Mouse (Mus musculus) neural tube, embryonic 13.5 days (tissue): ENCODE data around the gene Fyb2. TPM values are rescaled to one million over a fixed set of nuclear protein-coding genes. Genes with fewer than 3 reads are reported as not detected.

ENCODE experiments used
- ATAC-seq: fragments of 200-750 bp; cut with Nextera tagmentation; 2 replicates; pipeline ENCODE4 v1.8.0; 2017; ENCODE audit warnings: low read depth, mild to moderate bottlenecking, moderate TSS enrichment, moderate library complexity
- H3K27ac ChIP-seq: fragments of 300-500 bp; sonication (generic); replicated peaks from 2 replicates; pipeline ENCODE4 v1.5.1; 2015; ENCODE audit warnings: moderate library complexity, mild to moderate bottlenecking, inconsistent platforms
- H3K27me3 ChIP-seq: fragments of 300-500 bp; sonication (generic); 2 replicates; pipeline ENCODE4 v1.6.1; 2015; ENCODE audit warnings: mild to moderate bottlenecking, inconsistent platforms
- H3K36me3 ChIP-seq: fragments of 300-500 bp; sonication (generic); 2 replicates; pipeline ENCODE4 v1.6.1; 2015; ENCODE audit warnings: mild to moderate bottlenecking, inconsistent platforms
- H3K4me1 ChIP-seq: fragments of 300-500 bp; sonication (generic); replicated peaks from 2 replicates; pipeline ENCODE4 v1.6.1; 2015; ENCODE audit warnings: inconsistent platforms
- H3K4me2 ChIP-seq: fragments of 300-500 bp; sonication (generic); 2 replicates; pipeline ENCODE4 v1.6.1; 2015; ENCODE audit warnings: inconsistent platforms, mild to moderate bottlenecking, moderate library complexity
- H3K4me3 ChIP-seq: fragments of 300-500 bp; sonication (generic); 2 replicates; pipeline ENCODE4 v1.5.1; 2015; ENCODE audit warnings: mild to moderate bottlenecking, inconsistent platforms
- H3K9ac ChIP-seq: fragments of 300-500 bp; sonication (generic); 2 replicates; pipeline ENCODE4 v1.6.1; 2015; ENCODE audit warnings: moderate library complexity, mild to moderate bottlenecking, inconsistent platforms
- H3K9me3 ChIP-seq: fragments of 300-500 bp; sonication (generic); 2 replicates; pipeline ENCODE4 v1.6.1; 2016; ENCODE audit warnings: inconsistent platforms
- WGBS: fragments of 180-500 bp; shearing (Covaris S2); methylation state at CpG from one replicate; pipeline ENCODE4 v1.1.7; 2015; 5-methylcytosine and 5-hydroxymethylcytosine counted together
- polyA plus RNA-seq: library from polyadenylated mRNA; unstranded; fragments of >200 nt; fragmentation: Nextera tagmentation; extraction: Ambion mirVana; gene quantifications from 2 replicates; pipeline ENCODE4 v1.2.1, GENCODE M21; 2015

The Fyb2 gene
- polyA plus RNA-seq, 1 experiment from 2014 or later, result 0.20 TPM

GRCm38 (mm10) chr4:104948886-104949285, 35.6 kb downstream of the Fyb2 start:
- Histone ChIP-seq H3K4me3 (no peak overlapping the region), H3K27me3 (no peaks in the 10 kb centered on the region), H3K9ac (no peak overlapping the region), H3K27ac (no peak overlapping the region), H3K36me3 (no peaks in the 10 kb centered on the region), H3K4me1 (no peaks in the 10 kb centered on the region), H3K4me2 (no peak overlapping the region), H3K9me3 (no peaks in the 10 kb centered on the region)
- WGBS, result 73% methylated on average over 4 of the region's 4 CpGs
- ATAC-seq, result no peak

DNA sequence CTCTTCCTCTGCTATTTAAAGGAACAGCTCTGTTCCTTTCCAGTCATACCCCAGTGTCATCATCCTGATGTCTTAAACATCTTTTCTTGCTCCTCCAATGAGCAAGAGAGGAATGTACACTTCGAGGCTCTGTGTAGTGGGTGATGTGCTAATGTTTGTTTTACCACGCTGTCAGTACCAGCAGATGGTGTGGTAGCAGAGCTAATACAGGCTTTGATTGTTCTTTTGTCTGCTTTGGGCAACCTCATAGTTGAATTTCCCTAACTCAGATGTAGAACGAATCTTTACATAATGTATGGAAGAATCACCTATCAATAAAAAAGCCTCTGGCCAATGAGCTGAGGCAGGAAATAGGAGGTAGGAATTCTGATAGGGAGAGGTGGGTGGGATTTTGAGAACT, 36.0 kb downstream of the Fyb2 start:
- no peak overlapping the region for H3K4me3 ChIP-seq
- no peaks in the 10 kb centered on the region for H3K9me3 ChIP-seq
- no peaks in the 10 kb centered on the region for H3K27me3 ChIP-seq
- no peak overlapping the region for H3K9ac ChIP-seq
- ATAC-seq, result no peak
- H3K4me2 ChIP-seq, result no peak overlapping the region
- H3K27ac ChIP-seq, result no peak overlapping the region
- H3K4me1 ChIP-seq, result no peaks in the 10 kb centered on the region
- WGBS, result 58% methylated on average over 3 of the region's 3 CpGs
- H3K36me3 ChIP-seq, result no peaks in the 10 kb centered on the region

- WGBS, result 73% methylated on average over 4 of the region's 4 CpGs
- no peaks in the 10 kb centered on the region for H3K9me3 ChIP-seq
- ATAC-seq, result no peak
Observed at GRCm38 (mm10) chr4:104951280-104951878, 38.1 kb downstream of the Fyb2 start.

DNA sequence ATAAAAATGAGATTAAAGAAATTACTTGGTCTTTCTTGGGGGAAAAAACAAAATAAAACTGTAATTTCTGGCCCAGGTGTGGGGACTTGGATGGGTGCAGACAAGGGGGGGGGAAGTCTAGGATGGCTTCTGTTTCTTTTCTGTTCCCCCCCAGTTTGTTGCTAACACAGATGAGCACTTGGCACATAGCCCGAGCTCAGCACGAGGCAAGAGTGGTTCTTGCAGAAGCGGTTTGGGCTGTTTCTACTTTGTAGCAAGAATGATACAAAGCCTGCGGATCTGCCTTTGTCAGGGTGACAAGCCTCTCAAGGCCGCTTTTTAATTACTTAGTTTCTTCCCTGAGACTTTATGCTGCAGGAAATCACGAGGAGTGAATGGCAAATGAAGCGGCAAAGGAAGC, 43.4 kb downstream of the Fyb2 start:
- Histone ChIP-seq H3K27ac (no peak overlapping the region), H3K36me3 (no peaks in the 10 kb centered on the region), H3K9me3 (no peaks in the 10 kb centered on the region), H3K9ac (no peak overlapping the region), H3K27me3 (no peaks in the 10 kb centered on the region), H3K4me1 (peaks cover 12% of the 10 kb centered on the region), H3K4me3 (no peak overlapping the region), H3K4me2 (no peak overlapping the region)
- ATAC-seq, result no peak
- WGBS, result 55% methylated on average over 7 of the region's 7 CpGs

More at GRCm38 (mm10) chr4:104951280-104951878, 38.1 kb downstream of the Fyb2 start:
- Histone ChIP-seq H3K4me3 (no peak overlapping the region), H3K9ac (no peak overlapping the region), H3K27ac (no peak overlapping the region), H3K36me3 (no peaks in the 10 kb centered on the region), H3K4me2 (no peak overlapping the region), H3K4me1 (peaks cover 6% of the 10 kb centered on the region; the same call in 1 of the 2 replicates), H3K27me3 (no peaks in the 10 kb centered on the region)

GRCm38 (mm10) chr4:104961431-104961830, 48.2 kb downstream of the Fyb2 start:
- no peaks in the 10 kb centered on the region for H3K36me3 ChIP-seq
- peaks cover 6% of the 10 kb centered on the region; the same call in 1 of the 2 replicates for H3K4me1 ChIP-seq
- 75% methylated on average over 5 of the region's 5 CpGs for WGBS
- no peak overlapping the region for H3K4me2 ChIP-seq
- ATAC-seq, result no peak
- H3K27ac ChIP-seq, result no peak overlapping the region
- no peak overlapping the region for H3K9ac ChIP-seq
- H3K9me3 ChIP-seq, result peaks cover 6% of the 10 kb centered on the region; the same call in 1 of the 2 replicates
- H3K27me3 ChIP-seq, result no peaks in the 10 kb centered on the region
- no peak overlapping the region for H3K4me3 ChIP-seq

- WGBS, result 85% methylated on average over 2 of the region's 2 CpGs
- H3K4me3 ChIP-seq, result no peak overlapping the region
- no peaks in the 10 kb centered on the region for H3K36me3 ChIP-seq
- no peak overlapping the region for H3K27ac ChIP-seq
- no peak overlapping the region for H3K4me2 ChIP-seq
- H3K4me1 ChIP-seq, result no peaks in the 10 kb centered on the region
- no peak overlapping the region for H3K9ac ChIP-seq
- no peaks in the 10 kb centered on the region for H3K27me3 ChIP-seq
- no peak for ATAC-seq
- no peaks in the 10 kb centered on the region for H3K9me3 ChIP-seq
Observed at GRCm38 (mm10) chr4:104972606-104973005, 59.4 kb downstream of the Fyb2 start.

DNA sequence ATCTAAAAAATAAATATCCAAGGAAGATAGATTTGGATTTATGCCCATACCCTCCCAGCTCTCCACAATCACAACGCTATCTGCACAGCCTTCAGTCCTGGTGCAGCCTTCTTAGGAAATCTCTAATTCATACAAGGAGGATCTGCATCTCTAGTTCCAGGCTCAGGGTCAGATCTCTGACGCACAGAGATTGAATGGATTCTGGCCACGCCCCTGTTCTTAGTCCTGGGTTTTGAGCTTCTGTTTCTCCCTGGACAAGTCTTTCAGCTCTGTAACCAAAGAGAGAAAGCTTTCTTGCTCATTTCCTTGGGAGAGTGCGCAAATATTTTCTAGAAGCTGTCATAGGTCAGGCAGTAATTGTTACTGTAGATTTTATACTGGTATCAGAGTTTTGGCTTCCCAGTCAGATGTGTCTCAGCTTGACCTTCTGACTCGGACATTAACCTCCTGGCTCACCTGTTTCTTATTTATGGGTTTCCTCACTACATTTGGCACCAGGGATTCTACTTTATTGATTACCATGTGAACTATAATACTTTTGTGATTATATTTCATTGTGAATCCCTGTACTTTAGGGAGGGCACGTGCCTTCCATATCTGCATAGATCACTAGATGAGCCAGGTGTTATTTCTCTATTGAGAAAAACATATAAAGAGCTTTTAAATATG, 62.0 kb downstream of the Fyb2 start:
- Histone ChIP-seq H3K4me2 (no peak overlapping the region), H3K4me3 (no peak overlapping the region), H3K27me3 (no peaks in the 10 kb centered on the region), H3K9me3 (no peaks in the 10 kb centered on the region), H3K36me3 (no peaks in the 10 kb centered on the region), H3K9ac (no peak overlapping the region), H3K27ac (no peak overlapping the region), H3K4me1 (no peaks in the 10 kb centered on the region)
- no peak for ATAC-seq
- 92% methylated on average over 6 of the region's 6 CpGs for WGBS

DNA sequence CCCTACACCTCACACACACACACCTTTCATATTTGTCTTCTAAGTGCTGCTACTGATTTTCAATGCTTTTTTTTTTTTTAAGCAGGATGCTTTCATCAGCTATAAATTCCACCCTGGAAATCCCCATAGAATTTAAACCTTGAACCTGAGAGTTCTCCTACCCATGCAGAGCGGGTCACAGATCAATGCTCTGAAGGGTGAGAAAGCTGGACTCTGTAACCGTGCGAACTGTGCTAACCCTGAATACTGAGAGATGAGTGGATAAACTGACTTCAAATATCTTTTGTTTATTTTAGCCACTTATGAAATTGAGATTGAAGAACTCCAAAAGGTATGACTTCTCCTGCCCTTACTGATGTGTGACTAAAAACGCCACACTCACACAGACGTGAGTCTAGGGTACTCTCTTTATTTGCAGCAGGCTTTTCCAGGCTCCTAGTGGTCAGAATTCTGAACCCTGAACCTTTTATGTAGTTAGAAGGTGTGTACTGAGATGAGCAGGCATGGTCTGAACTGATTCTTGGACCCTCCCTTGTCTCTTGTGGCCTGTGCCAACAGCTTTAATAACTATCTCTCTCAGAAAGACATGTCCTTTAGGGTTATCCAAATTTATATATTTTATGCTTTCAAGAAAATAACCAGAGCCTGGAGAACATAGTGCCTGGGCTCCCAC, 72.8 kb downstream of the Fyb2 start:
- no peaks in the 10 kb centered on the region for H3K36me3 ChIP-seq
- H3K27ac ChIP-seq, result no peak overlapping the region
- no peaks in the 10 kb centered on the region for H3K4me1 ChIP-seq
- H3K4me2 ChIP-seq, result no peak overlapping the region
- H3K9ac ChIP-seq, result no peak overlapping the region
- WGBS, result 86% methylated on average over 5 of the region's 5 CpGs
- ATAC-seq, result no peak
- no peaks in the 10 kb centered on the region for H3K27me3 ChIP-seq
- no peaks in the 10 kb centered on the region for H3K9me3 ChIP-seq
- no peak overlapping the region for H3K4me3 ChIP-seq

- Histone ChIP-seq H3K27me3 (no peaks in the 10 kb centered on the region), H3K4me3 (no peak overlapping the region), H3K4me1 (no peaks in the 10 kb centered on the region), H3K36me3 (no peaks in the 10 kb centered on the region), H3K9ac (no peak overlapping the region), H3K27ac (no peak overlapping the region), H3K4me2 (no peak overlapping the region), H3K9me3 (no peaks in the 10 kb centered on the region)
- WGBS, result 79% methylated on average over 7 of the region's 7 CpGs
- ATAC-seq, result no peak
Observed at GRCm38 (mm10) chr4:104987631-104988030, 74.4 kb downstream of the Fyb2 start.

DNA sequence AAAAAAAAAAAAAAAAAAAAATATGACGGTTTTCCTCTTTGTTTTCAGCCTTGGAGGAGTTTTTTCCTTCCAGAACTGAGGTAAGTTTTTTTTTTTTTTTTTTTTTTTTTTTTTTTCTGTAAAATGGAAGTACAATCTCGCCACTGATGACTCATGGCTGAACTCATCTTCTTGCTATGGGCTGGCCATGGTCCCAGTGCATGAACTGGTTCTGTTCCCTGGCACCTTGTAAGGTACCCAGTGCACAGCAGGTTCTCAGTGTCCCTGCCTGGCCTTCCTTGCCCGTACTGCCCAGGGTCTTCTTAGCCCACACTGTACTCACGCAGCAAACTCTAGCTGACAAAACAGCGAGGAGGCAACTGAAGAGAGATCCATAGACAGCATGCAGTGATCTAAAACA, 74.8 kb downstream of the Fyb2 start:
- H3K4me1 ChIP-seq, result no peaks in the 10 kb centered on the region
- H3K27me3 ChIP-seq, result no peaks in the 10 kb centered on the region
- WGBS, result 88% methylated on average over 5 of the region's 5 CpGs

GRCm38 (mm10) chr4:104988709-104989108, 75.5 kb downstream of the Fyb2 start:
- Histone ChIP-seq H3K9ac (no peak overlapping the region), H3K4me3 (no peak overlapping the region), H3K27ac (no peak overlapping the region), H3K4me1 (no peaks in the 10 kb centered on the region), H3K4me2 (no peak overlapping the region), H3K27me3 (no peaks in the 10 kb centered on the region), H3K36me3 (no peaks in the 10 kb centered on the region), H3K9me3 (no peaks in the 10 kb centered on the region)
- ATAC-seq, result no peak
- 90% methylated on average over 7 of the region's 7 CpGs for WGBS

More for the DNA sequence above, 74.8 kb downstream of the Fyb2 start:
- H3K4me3 ChIP-seq, result no peak overlapping the region
- no peak overlapping the region for H3K4me2 ChIP-seq
- H3K9ac ChIP-seq, result no peak overlapping the region
- no peaks in the 10 kb centered on the region for H3K36me3 ChIP-seq
- no peaks in the 10 kb centered on the region for H3K9me3 ChIP-seq
- no peak for ATAC-seq
- H3K27ac ChIP-seq, result no peak overlapping the region

DNA sequence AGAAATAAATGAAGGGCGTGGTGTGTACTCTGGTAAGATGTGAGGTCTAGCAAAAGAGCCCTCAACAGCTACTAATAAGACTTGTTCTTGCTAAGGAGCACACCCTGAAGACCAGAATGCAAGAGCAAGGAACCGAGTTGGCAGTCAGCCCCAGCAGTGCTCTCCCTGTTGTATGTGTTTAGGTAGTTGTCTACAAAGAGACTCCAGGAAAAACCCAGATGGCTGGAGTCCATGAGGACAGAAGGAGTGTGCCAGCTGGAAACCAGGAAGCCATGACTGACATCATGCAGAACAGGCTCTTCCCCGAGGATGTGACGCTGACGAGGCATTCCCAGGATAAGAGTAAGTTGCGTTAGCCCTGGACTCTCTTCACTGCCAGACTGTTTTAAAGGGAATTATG, 76.8 kb downstream of the Fyb2 start:
- no peaks in the 10 kb centered on the region for H3K27me3 ChIP-seq
- H3K27ac ChIP-seq, result no peak overlapping the region
- H3K4me2 ChIP-seq, result no peak overlapping the region
- H3K36me3 ChIP-seq, result no peaks in the 10 kb centered on the region
- H3K9me3 ChIP-seq, result no peaks in the 10 kb centered on the region
- no peak for ATAC-seq
- H3K4me1 ChIP-seq, result no peaks in the 10 kb centered on the region
- H3K4me3 ChIP-seq, result no peak overlapping the region
- no peak overlapping the region for H3K9ac ChIP-seq
- 81% methylated on average over 6 of the region's 6 CpGs for WGBS
